Mouse (Mus musculus): ENCODE measurements around the gene S100a4.

S100a4 gene

GRCm38 (mm10) chr3:90600036-90600435 lies 3.5 kb upstream of the S100a4 start:
- DNase-seq (ENCODE audit: low read depth, low spot score), result no peak

GRCm38 (mm10) chr3:90600458-90601195 lies 2.9 kb upstream of the S100a4 start:
- no peak for DNase-seq (ENCODE audit: low read depth, low spot score)

DNA sequence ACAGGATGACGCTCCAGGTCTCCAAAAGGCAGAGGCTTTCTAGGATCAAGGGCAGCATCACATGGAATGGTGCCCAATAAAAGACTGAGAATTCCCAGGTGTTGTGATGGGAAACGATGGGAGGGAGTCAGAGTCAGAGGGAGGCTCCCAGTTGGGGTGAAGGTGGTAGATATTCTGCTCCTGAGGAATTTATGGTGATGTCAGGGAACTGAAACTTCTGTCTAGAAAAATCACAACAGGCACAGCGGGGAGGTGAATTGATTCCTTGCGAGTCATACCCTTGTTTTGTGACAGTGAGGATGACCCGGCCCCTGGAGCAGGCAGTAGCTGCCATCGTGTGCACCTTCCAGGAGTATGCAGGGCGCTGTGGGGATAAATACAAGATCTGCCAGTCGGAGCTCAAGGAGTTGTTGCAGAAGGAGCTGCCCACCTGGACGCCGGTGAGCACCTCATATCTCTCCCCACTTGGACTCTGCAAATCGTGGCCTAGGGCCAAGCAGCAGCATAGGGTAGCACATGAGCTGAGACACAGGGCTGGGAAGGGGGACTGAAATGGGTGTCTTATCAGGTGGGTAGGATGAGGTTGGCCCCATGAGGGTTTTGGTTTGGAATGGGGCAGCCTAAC lies 2.0 kb upstream of the S100a4 start, which contains the start of gene Gm42674:
Gm42674 (plus strand) TSS at position 419 of the 625 bp plus-strand sequence.
- no peak for DNase-seq (ENCODE audit: low read depth, low spot score)

- no peak for DNase-seq (ENCODE audit: low read depth, low spot score)
Observed at GRCm38 (mm10) chr3:90604416-90604815, 845 bp downstream of the S100a4 start.

GRCm38 (mm10) chr3:90605049-90605448 lies 1.5 kb downstream of the S100a4 start:
- DNase-seq (ENCODE audit: low read depth, low spot score), result no peak

DNA sequence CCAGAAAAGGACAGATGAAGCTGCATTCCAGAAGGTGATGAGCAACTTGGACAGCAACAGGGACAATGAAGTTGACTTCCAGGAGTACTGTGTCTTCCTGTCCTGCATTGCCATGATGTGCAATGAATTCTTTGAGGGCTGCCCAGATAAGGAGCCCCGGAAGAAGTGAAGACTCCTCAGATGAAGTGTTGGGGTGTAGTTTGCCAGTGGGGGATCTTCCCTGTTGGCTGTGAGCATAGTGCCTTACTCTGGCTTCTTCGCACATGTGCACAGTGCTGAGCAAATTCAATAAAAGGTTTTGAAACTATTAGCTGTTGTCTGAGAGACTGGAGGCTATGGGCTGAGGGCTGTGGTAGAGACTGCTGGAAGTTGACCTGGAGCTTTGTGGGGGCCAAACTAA lies 2.2 kb downstream of the S100a4 start:
- DNase-seq (ENCODE audit: low read depth, low spot score), result no peak

DNA sequence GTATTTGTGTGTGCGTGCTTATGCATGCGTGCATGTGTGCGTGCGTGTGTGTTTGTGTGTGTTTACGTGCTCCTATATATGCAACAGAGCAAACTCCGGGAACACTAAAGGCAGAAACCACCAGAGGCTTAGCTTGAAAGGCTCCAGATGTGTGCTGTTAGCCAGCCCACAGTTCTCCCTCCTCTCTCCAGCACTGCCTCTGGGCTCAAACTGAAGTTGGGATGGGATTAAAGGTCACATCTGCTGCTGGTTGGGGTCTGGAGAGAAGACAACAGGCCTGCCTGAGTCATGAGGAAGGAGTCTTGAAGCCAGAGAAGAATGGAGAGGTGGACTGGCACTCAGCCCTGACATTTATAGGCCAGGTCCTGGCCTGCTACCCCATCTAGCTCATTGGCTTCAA lies 2.6 kb downstream of the S100a4 start:
- no peak for DNase-seq (ENCODE audit: low read depth, low spot score)

GRCm38 (mm10) chr3:90607361-90607760 lies 3.8 kb downstream of the S100a4 start:
- DNase-seq (ENCODE audit: low read depth, low spot score), result no peak

- DNase-seq (ENCODE audit: low read depth, low spot score), result no peak
Observed at GRCm38 (mm10) chr3:90608223-90608622, 4.7 kb downstream of the S100a4 start, which contains the start of gene S100a5. TSS of gene S100a5 (plus strand) at chr3:90608523.

GRCm38 (mm10) chr3:90609102-90609501 lies 5.5 kb downstream of the S100a4 start:
- no peak for DNase-seq (ENCODE audit: low read depth, low spot score)

DNA sequence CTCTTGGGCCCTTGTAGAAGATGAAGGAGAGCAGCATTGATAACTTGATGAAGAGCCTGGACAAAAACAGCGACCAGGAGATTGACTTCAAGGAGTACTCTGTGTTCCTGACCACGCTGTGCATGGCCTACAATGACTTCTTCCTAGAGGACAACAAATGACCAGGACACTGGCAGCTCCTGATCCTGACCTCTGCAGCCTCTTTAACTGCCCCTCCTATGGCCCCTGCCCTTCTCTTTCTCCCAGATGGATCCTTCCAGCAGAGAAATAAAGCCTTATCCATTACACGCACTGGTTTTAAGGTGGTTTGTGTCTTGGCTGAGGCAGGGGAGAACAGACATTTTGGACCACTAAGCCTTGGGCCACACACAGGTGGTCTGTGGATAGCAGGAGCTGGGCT lies 7.9 kb downstream of the S100a4 start:
- no peak for DNase-seq (ENCODE audit: low read depth, low spot score)

- DNase-seq (ENCODE audit: low read depth, low spot score), result no peak
Observed at GRCm38 (mm10) chr3:90612061-90612460, 8.5 kb downstream of the S100a4 start.

- DNase-seq (ENCODE audit: low read depth, low spot score), result peak; percentile 43
Observed at GRCm38 (mm10) chr3:90612728-90613291, 9.2 kb downstream of the S100a4 start, which contains the start of gene S100a6. TSS of gene S100a6 (plus strand) at chr3:90612882.

DNA sequence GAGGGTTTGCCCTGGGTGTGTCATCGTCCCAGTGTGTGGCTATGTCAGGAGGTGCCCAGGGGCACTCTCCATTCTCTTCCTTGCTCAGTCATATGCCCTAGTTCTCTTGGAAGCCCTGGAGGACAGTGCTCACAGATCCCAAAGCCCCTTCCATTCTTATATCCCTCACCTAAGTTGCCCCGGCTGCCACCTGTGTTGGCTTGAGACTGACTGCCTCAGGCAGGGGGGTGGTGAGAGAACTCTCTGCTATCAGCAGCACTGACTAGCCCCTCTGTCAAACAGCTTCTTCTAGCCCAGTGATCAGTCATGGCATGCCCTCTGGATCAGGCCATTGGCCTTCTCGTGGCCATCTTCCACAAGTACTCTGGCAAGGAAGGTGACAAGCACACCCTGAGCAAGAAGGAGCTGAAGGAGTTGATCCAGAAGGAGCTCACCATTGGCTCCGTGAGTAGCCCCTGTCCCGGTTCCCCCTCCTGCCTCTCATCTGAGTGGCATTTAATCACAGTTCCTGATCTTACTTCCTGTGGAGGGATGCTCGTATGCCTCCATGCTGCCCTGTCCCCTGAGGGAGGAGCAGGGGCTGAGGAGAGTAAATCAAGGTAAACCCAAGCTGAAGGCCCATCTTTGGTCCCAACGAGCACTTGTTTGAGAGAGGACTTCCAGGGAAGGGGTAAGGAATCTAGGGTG lies 10.0 kb downstream of the S100a4 start:
- DNase-seq (ENCODE audit: low read depth, low spot score), result no peak

DNA sequence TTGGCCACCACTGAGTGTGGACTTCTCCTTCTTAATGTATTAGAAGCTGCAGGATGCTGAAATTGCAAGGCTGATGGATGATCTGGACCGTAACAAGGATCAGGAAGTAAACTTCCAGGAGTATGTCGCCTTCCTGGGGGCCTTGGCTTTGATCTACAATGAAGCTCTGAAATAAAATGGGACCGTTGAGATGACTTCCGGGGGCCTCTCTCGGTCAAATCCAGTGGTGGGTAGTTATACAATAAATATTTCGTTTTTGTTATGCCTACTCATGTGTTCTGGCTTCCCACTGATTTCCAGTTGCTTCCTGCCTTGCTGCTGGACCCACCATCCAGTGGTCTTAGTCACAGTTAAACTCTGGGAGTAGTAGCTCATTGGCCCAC lies 10.6 kb downstream of the S100a4 start:
- no peak for DNase-seq (ENCODE audit: low read depth, low spot score)

- no peak for DNase-seq (ENCODE audit: low read depth, low spot score)
Observed at GRCm38 (mm10) chr3:90614611-90615251, 11.2 kb downstream of the S100a4 start.

DNA sequence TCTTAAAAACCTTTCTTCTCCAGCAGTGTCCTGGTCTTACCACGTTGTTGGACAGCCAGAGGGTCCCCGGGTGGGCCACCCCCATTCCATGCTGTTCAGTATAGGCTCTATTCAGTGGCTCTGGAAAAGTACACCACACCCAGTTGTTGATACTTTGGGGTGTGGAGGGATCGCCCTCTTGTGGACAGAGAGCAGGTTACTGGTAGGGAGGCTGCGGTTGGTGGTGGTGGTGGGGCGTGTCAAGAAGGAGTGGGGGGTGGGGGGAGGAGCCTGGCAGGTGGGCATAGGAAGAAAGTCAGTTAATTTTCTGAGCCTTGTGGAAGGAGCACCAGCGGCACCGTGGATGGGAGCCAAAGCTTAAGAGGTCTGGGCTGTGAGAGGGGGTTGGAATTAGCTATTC lies 11.8 kb downstream of the S100a4 start:
- peak; percentile 38 for DNase-seq (ENCODE audit: low read depth, low spot score)

- DNase-seq (ENCODE audit: low read depth, low spot score), result no peak
Observed at GRCm38 (mm10) chr3:90615911-90616310, 12.3 kb downstream of the S100a4 start.

- DNase-seq (ENCODE audit: low read depth, low spot score), result no peak
Observed at GRCm38 (mm10) chr3:90617586-90617985, 14.0 kb downstream of the S100a4 start.

DNA sequence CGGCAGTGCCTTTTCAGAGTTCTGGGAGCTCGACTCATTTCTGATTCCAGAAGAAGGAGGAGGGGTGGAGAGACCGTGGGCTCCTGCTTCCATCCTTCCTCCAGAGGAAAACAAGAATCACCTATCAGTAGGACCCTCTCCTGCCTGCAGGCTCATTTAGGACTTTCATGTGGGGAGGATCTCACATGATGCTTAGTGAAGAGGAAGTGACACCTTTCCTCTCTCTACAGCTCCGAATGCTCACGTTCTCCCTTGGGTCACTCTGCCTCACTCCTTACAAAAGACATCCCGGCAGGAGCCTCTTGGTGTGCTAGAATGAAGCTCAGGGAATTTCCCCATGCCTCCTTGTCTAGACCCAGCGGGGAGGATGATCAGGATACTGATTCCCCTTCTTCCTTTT lies 18.0 kb downstream of the S100a4 start:
- no peak for DNase-seq (ENCODE audit: low read depth, low spot score)

- peak; percentile 31 for DNase-seq (ENCODE audit: low read depth, low spot score)
Observed at GRCm38 (mm10) chr3:90623435-90624071, 20.0 kb downstream of the S100a4 start.

Data from embryo, embryonic 11.5 days (tissue).